Mouse (Mus musculus) intestine, embryonic 14.5 days (tissue): ENCODE results near the gene Fbxl17. TPM values are rescaled to one million over a fixed set of nuclear protein-coding genes. Genes with fewer than 3 reads are reported as not detected.

ENCODE experiments used
- ATAC-seq: fragments of 200-750 bp; cut with Nextera tagmentation; replicated peaks from 2 replicates; pipeline ENCODE4 v1.8.0; 2017; ENCODE audit warnings: low read depth, moderate number of reproducible peaks, moderate TSS enrichment, moderate library complexity; ENCODE audit not compliant: low FRiP score, low TSS enrichment
- DNase-seq: peaks from one replicate; pipeline ENCODE4 v3.0.0-alpha.2; 2018; ENCODE audit warnings: low spot score
- H3K27ac ChIP-seq: fragments of 300-500 bp; sonication (generic); 2 replicates; pipeline ENCODE4 v1.5.1; 2014; ENCODE audit warnings: low read depth, mild to moderate bottlenecking, control low read depth
- H3K27me3 ChIP-seq: fragments of 300-500 bp; sonication (generic); replicated peaks from 2 replicates; pipeline ENCODE4 v1.6.1; 2014; ENCODE audit warnings: low read length, control low read depth; ENCODE audit not compliant: control insufficient read depth, insufficient read depth
- H3K36me3 ChIP-seq: fragments of 300-500 bp; sonication (generic); 2 replicates; pipeline ENCODE4 v1.6.1; 2014; ENCODE audit warnings: low read length, control low read depth; ENCODE audit not compliant: control insufficient read depth, insufficient read depth
- H3K4me1 ChIP-seq: fragments of 300-500 bp; sonication (generic); replicated peaks from 2 replicates; pipeline ENCODE4 v1.6.1; 2014; ENCODE audit warnings: low read length, control low read depth, mixed read lengths; ENCODE audit not compliant: control insufficient read depth, insufficient read depth
- H3K4me2 ChIP-seq: fragments of 300-500 bp; sonication (generic); 2 replicates; pipeline ENCODE4 v1.6.1; 2014; ENCODE audit warnings: low read length
- H3K4me3 ChIP-seq: fragments of 300-500 bp; sonication (generic); 2 replicates; pipeline ENCODE4 v1.5.1; 2014; ENCODE audit warnings: low read depth, low read length, control low read depth, mixed read lengths
- H3K9ac ChIP-seq: fragments of 300-500 bp; sonication (generic); 2 replicates; pipeline ENCODE4 v1.6.1; 2014; ENCODE audit warnings: mild to moderate bottlenecking, low read length
- H3K9me3 ChIP-seq: fragments of 300-500 bp; sonication (generic); 2 replicates; pipeline ENCODE4 v1.6.1; 2016; ENCODE audit warnings: low read length, control low read depth; ENCODE audit not compliant: control insufficient read depth
- WGBS: fragments of 180-500 bp; shearing (Covaris S2); extraction: QIAGEN DNeasy Blood & Tissue Kit; methylation state at CpG from one replicate; pipeline ENCODE4 v1.1.7; 2014; 5-methylcytosine and 5-hydroxymethylcytosine counted together
- polyA plus RNA-seq: library from polyadenylated mRNA; unstranded; fragments of >200 nt; fragmentation: Nextera tagmentation; extraction: Ambion mirVana; gene quantifications from 2 replicates; pipeline ENCODE4 v1.2.1, GENCODE M21; 2014

Fbxl17 gene
- polyA plus RNA-seq, 1 experiment from 2014 or later, result 7.5 TPM

DNA sequence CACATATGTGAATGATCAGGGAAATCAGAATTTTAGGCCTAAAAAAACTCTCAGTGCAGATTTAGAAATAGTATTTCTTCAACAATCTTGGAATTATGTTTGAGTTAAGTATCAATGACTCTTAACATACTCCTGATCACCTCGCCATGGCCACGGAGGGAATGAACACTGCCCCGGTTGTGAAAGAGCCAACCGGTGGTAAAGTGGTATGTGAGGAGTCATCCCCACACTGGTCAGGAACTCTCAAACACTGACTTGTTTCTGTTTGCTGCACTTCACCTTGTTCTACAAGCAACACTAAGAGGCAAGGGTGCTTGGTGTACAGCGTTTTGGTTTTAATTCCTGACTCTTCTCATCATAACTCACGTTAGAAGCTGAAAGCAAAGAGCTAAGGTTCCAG is 132.3 kb downstream of the Fbxl17 start:
- no peaks in the 10 kb centered on the region for H3K9me3 ChIP-seq
- no peak overlapping the region for H3K27ac ChIP-seq
- no peak for DNase-seq
- no peak for ATAC-seq
- 0 out of 2 replicates have a peak, but pooled peaks cover 3% of the 10 kb centered on the region for H3K4me1 ChIP-seq
- no peak overlapping the region for H3K9ac ChIP-seq
- H3K27me3 ChIP-seq, result no peaks in the 10 kb centered on the region
- H3K4me3 ChIP-seq, result no peak overlapping the region
- no peak overlapping the region for H3K4me2 ChIP-seq
- no peaks in the 10 kb centered on the region for H3K36me3 ChIP-seq
- 82% methylated on average over 6 of the region's 6 CpGs for WGBS

DNA sequence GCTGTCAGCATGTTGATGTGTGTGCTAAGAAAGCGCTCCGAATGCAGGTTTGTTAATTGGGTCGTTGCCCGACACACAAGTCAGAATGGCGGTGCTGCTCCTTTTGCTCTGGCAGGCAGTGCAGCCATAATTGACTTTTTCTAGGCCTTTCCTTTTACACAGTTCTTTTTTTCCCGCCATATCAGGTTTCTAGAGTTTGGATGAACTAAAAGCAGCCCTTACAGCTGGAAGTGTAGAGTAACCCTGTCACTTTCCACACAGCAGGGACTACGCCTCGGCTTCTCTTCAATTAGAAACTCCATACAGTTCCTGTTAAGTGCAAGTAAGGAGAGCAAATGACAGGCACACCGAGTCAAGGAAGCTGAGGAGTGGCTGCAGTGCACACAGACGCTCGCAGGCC is 133.8 kb downstream of the Fbxl17 start:
- H3K4me2 ChIP-seq, result no peak overlapping the region
- H3K27ac ChIP-seq, result no peak overlapping the region
- H3K4me3 ChIP-seq, result no peak overlapping the region
- 0 out of 2 replicates have a peak, but pooled peaks cover 3% of the 10 kb centered on the region for H3K9me3 ChIP-seq
- H3K4me1 ChIP-seq, result 0 out of 2 replicates have a peak, but pooled peaks cover 3% of the 10 kb centered on the region
- no peaks in the 10 kb centered on the region for H3K36me3 ChIP-seq
- DNase-seq (no peak), ATAC-seq (no peak)
- no peak overlapping the region for H3K9ac ChIP-seq
- 56% methylated on average over 11 of the region's 11 CpGs for WGBS
- no peaks in the 10 kb centered on the region for H3K27me3 ChIP-seq

DNA sequence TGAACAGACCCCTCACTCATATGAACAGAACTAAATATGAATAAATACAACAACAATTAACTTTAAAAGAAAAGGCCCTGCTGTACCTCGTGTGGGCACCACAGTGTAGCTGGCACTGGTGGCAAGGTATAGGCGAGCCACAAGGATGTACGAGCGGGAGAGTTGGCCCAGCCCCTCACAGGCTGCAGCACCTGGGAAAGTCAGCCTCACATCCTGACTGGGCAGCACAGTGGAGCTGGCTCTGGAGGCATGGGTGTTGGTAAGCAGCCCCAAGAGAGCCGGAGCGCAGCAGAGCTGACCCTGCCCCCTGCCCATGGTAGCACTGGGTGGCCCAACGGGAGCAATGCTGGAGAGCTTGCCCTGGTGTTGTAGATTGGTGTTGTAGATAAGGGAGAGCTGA is 135.2 kb downstream of the Fbxl17 start:
- ATAC-seq (no peak), DNase-seq (no peak)
- Histone ChIP-seq H3K9ac (no peak overlapping the region), H3K4me1 (0 out of 2 replicates have a peak, but pooled peaks cover 3% of the 10 kb centered on the region), H3K4me3 (no peak overlapping the region), H3K36me3 (no peaks in the 10 kb centered on the region), H3K27me3 (no peaks in the 10 kb centered on the region), H3K9me3 (0 out of 2 replicates have a peak, but pooled peaks cover 3% of the 10 kb centered on the region), H3K27ac (no peak overlapping the region), H3K4me2 (no peak overlapping the region)
- WGBS, result 91% methylated on average over 7 of the region's 7 CpGs

DNA sequence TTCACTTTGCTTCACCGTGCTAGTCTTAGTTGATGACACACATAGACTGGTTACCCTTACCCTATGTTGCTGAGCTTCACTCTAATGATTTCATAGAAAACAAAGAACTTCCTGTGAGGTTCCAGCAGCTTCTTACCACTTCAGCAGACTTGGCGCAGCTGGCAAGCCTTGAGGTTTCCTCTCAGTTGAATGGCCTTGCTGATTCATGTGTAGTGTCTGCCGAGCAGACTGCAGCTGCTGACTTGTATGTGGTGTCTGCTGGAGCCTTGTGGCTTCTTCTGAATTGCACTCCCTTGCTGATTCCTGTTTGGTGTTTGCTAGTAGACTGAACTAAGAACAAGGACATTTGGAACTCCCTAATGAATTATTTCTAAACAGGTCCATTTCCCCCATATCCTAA is 137.6 kb downstream of the Fbxl17 start:
- ATAC-seq, result no peak
- no peak for DNase-seq

DNA sequence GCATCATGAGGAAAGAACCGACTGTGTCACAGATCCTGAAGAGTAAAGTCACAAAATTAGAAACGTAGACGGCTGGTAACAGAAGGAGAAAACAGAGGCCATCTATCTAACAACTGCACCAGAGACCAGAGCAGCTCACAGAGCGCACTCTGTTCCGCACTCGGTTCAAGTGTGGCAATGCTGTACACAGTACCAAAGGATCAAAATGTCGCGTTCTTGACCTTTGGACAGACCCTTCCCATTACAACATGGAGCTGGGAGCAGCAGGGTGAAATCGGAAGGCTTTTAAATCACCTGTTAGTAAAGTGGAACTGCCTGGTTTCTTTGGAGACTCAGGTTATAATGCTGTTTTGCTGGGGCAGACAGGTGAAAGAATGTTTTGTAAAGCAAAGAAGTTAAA is 138.1 kb downstream of the Fbxl17 start:
- no peak overlapping the region for H3K4me3 ChIP-seq
- H3K27me3 ChIP-seq, result no peaks in the 10 kb centered on the region
- H3K4me1 ChIP-seq, result 0 out of 2 replicates have a peak, but pooled peaks cover 3% of the 10 kb centered on the region
- DNase-seq, result no peak
- ATAC-seq, result no peak
- H3K9me3 ChIP-seq, result 0 out of 2 replicates have a peak, but pooled peaks cover 3% of the 10 kb centered on the region
- no peak overlapping the region for H3K27ac ChIP-seq
- no peak overlapping the region for H3K9ac ChIP-seq
- H3K36me3 ChIP-seq, result no peaks in the 10 kb centered on the region
- WGBS, result 89% methylated on average over 9 of the region's 9 CpGs
- no peak overlapping the region for H3K4me2 ChIP-seq

More for the DNA sequence above, 137.6 kb downstream of the Fbxl17 start:
- no peaks in the 10 kb centered on the region for H3K36me3 ChIP-seq
- H3K27me3 ChIP-seq, result no peaks in the 10 kb centered on the region
- H3K4me1 ChIP-seq, result 0 out of 2 replicates have a peak, but pooled peaks cover 3% of the 10 kb centered on the region
- H3K4me3 ChIP-seq, result no peak overlapping the region
- H3K4me2 ChIP-seq, result no peak overlapping the region
- H3K9me3 ChIP-seq, result 0 out of 2 replicates have a peak, but pooled peaks cover 3% of the 10 kb centered on the region
- no peak overlapping the region for H3K27ac ChIP-seq
- 77% methylated on average over 3 of the region's 3 CpGs for whole genome bisulfite sequencing
- no peak overlapping the region for H3K9ac ChIP-seq

DNA sequence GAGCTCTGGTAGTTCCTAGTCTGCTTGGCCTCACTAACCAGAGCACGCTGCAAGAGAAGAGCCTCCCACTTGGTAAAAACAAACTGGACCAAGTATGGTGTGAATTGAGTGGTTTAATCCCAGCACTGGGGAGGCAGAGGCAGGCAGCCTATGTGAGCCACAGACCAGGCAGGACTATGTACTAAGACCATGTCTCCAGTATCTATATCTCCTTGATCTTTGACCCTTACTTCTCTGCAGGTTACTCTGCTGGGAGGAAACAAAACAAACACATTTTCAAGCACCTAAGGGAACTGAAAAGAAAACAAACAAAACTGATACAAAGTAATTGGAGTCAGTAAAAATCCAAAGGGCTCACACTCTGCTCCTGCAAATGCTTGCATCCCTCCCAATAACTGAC is 141.0 kb downstream of the Fbxl17 start:
- H3K36me3 ChIP-seq, result no peaks in the 10 kb centered on the region
- DNase-seq (no peak), ATAC-seq (no peak)
- H3K4me3 ChIP-seq, result no peak overlapping the region
- no peaks in the 10 kb centered on the region for H3K4me1 ChIP-seq
- no peak overlapping the region for H3K9ac ChIP-seq
- 0 out of 2 replicates have a peak, but pooled peaks cover 3% of the 10 kb centered on the region for H3K9me3 ChIP-seq
- H3K4me2 ChIP-seq, result no peak overlapping the region
- 66% methylated on average over 1 of the region's 1 CpGs for WGBS
- no peak overlapping the region for H3K27ac ChIP-seq
- no peaks in the 10 kb centered on the region for H3K27me3 ChIP-seq

DNA sequence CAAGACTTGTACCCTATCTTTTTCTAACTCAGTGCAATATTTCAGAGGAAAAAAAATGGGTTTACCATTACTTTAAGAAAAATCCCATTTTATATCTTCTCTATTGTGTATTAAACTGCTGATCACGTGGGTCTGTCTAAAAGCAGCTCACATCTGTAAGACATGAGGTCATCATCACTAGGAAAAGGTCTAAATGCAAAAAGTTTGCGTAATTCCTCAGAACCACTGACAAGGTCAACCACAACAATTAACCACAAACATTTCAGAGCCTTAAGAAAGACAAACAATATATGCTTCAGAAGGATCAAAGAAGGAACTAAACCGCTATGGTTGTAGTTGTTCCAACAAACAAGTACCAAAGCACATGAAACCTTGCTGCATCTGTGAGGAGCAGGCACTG is 143.6 kb downstream of the Fbxl17 start:
- Histone ChIP-seq H3K4me3 (no peak overlapping the region), H3K36me3 (no peaks in the 10 kb centered on the region), H3K4me2 (no peak overlapping the region), H3K9ac (no peak overlapping the region), H3K4me1 (no peaks in the 10 kb centered on the region), H3K27ac (no peak overlapping the region), H3K9me3 (no peaks in the 10 kb centered on the region), H3K27me3 (no peaks in the 10 kb centered on the region)
- DNase-seq, result no peak
- WGBS, result 87% methylated on average over 3 of the region's 3 CpGs
- no peak for ATAC-seq

DNA sequence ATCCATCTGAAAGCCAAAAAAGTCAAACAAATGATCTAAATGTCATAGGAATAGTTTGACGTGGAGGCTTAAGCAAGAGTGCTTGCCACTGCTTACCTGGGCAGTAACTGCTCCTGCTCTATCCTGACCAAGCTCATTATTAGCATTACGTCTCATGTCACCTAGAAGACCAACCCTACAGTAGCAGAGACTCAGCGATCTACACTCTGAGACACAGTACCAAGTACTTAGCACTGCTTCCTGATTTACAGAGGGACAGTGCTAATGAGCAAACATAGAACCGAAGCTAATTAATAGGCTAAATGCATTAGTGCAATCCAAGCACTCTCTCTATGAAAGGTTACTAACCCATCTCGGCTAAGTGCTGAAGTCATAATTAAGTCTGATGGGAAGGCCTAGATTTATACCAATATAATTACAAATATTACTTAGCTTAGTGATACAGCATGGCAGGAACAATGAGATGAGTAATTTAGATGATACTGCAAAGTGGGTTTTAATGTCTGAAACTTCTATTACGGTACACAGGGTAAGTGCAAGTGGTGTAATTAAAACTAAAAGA is 147.1 kb downstream of the Fbxl17 start:
- H3K36me3 ChIP-seq, result no peaks in the 10 kb centered on the region
- no peaks in the 10 kb centered on the region for H3K27me3 ChIP-seq
- H3K4me3 ChIP-seq, result no peak overlapping the region
- 89% methylated on average over 6 of the region's 6 CpGs for WGBS
- H3K27ac ChIP-seq, result no peak overlapping the region
- H3K4me1 ChIP-seq, result no peaks in the 10 kb centered on the region
- no peaks in the 10 kb centered on the region for H3K9me3 ChIP-seq
- no peak overlapping the region for H3K9ac ChIP-seq
- no peak for DNase-seq
- ATAC-seq, result no peak
- H3K4me2 ChIP-seq, result no peak overlapping the region

DNA sequence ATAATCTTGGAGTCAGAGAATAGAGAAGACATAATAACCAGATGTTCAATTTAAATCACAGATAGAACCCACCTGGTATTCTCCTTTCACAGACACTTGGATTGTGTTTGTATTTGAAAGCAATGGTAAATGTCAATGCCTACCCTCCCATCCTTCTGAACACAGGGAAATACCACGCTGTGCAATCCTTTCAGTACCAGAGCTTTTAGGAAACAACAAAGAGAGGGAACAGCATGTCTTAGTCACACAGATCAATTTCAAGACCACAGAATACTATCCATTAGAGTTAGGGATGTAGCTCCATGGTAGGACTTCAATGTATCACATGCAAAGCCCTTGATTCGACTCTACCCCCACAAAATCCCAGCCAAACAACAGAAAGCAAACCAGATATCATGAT is 148.1 kb downstream of the Fbxl17 start:
- H3K9ac ChIP-seq, result no peak overlapping the region
- 53% methylated on average over 2 of the region's 2 CpGs for WGBS
- 0 out of 2 replicates have a peak, but pooled peaks cover 2% of the 10 kb centered on the region for H3K36me3 ChIP-seq
- H3K27ac ChIP-seq, result no peak overlapping the region
- H3K9me3 ChIP-seq, result no peaks in the 10 kb centered on the region
- no peak for DNase-seq
- H3K4me2 ChIP-seq, result no peak overlapping the region
- H3K27me3 ChIP-seq, result no peaks in the 10 kb centered on the region
- no peak for ATAC-seq
- H3K4me1 ChIP-seq, result no peaks in the 10 kb centered on the region
- H3K4me3 ChIP-seq, result no peak overlapping the region
